Mouse (Mus musculus) thymus, adult 2 months (tissue): ENCODE data around the gene Stambp.

Experiments
- CTCF ChIP-seq: fragments of 200-500 bp; IDR thresholded peaks from 2 replicates; pipeline ENCODE4 v1.5.1; 2012; ENCODE audit warnings: mild to moderate bottlenecking, control low read depth, low read length, moderate library complexity, borderline replicate concordance; ENCODE audit not compliant: control insufficient read depth, poor library complexity, insufficient read depth; ENCODE audit errors: extremely low read depth
- POLR2A ChIP-seq: fragments of 200-500 bp; IDR thresholded peaks from 2 replicates; pipeline ENCODE4 v1.6.1; 2012; ENCODE audit warnings: mild to moderate bottlenecking, low read length, control low read depth, moderate library complexity; ENCODE audit not compliant: control insufficient read depth, poor library complexity, insufficient read depth; ENCODE audit errors: extremely low read depth

DNA sequence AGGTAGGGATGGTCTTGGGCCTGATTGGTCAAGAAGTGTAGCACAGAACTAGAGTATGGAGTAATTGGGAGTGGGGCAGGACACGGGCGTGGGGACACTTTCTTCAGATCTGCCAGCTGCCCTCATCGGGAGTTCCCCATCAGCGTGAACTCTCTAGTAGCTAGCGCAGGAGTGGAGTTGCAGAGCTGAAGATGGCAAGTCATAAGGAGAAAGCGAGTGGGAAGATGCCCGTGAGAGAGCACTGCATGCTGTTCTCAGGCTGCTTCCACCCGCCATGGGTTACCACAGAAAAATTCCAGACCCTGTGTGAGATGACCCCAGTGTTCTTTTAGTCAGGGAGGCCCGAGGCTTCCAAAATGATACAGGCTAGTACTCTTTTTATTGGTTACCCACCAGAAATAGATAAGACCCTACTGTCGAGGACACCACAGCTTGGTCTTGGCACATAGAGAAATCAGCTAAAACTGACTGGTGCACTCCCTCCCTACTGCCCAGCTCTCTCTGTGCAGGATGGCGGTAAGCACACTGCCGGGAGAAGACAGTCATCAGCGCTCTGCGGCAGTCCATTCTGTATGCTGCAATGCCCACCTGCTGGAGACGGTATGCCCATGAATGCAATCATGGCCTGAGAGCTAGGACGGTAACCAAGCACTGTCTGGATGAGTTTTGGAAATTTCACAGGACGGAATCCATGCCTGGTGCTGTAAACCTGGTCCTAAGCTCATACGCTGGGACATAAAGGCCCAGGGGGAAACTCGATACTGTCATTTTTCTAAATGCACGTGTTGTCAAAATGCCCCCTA, 9.8 kb upstream of the Stambp start:
- TF ChIP-seq CTCF (no peak), POLR2A (no peak)
